30 mouse cellular contexts compared by ENCODE assay signal in genomic region chr9:51369560-51369959, GRCm38 (mm10). TPM values are rescaled to one million over a fixed set of nuclear protein-coding genes. Genes with fewer than 3 reads are reported as not detected.
"Had no signal": no experiment of that assay in that cellular context is flagged by ENCODE, and none has a peak within 500 bp of the region (broad histone marks: within the 10 kb centered on the region; RNA-seq: fewer than 3 reads in every experiment).

No protein-coding gene starts in this region.

- H3K27me3 ChIP-seq: limb, embryonic 12.5 days; limb, embryonic 15.5 days; lung, embryonic 15.5 days; stomach, embryonic 15.5 days had no signal

- H3K4me1 ChIP-seq: limb, embryonic 12.5 days; limb, embryonic 15.5 days; lung, embryonic 15.5 days; stomach, embryonic 15.5 days had no signal

- ATAC-seq: liver, postnatal 0 days had no signal

- H3K36me3 ChIP-seq: limb, embryonic 12.5 days; limb, embryonic 15.5 days; lung, embryonic 15.5 days; stomach, embryonic 15.5 days had no signal

- H3K9me3 ChIP-seq: limb, embryonic 12.5 days; limb, embryonic 15.5 days; lung, embryonic 15.5 days; stomach, embryonic 15.5 days had no signal

- H3K9ac ChIP-seq: limb, embryonic 12.5 days; limb, embryonic 15.5 days; liver, embryonic 14.5 days; liver, postnatal 0 days; lung, embryonic 15.5 days; stomach, embryonic 15.5 days had no signal

- H3K27ac ChIP-seq: kidney, postnatal 0 days; limb, embryonic 12.5 days; limb, embryonic 15.5 days; liver, embryonic 14.5 days; lung, embryonic 15.5 days; stomach, embryonic 15.5 days had no signal

- H3K4me2 ChIP-seq: limb, embryonic 12.5 days; limb, embryonic 15.5 days; liver, embryonic 11.5 days; lung, embryonic 15.5 days; midbrain, embryonic 11.5 days; stomach, embryonic 15.5 days had no signal

- DNase-seq: kidney, adult 2 months; kidney, postnatal 25 days; layer of hippocampus, postnatal 36 days; left cerebral cortex, postnatal 4 days; liver, postnatal 0 days; lung, postnatal 10 days; lung, postnatal 4 days; midbrain, embryonic 14.5 days; right cerebral cortex, adult 18-20 months; right cerebral cortex, postnatal 14 days; spleen, adult 18-20 months; thymus, postnatal 25 days had no signal

- H3K4me3 ChIP-seq: limb, embryonic 12.5 days; limb, embryonic 15.5 days; lung, embryonic 15.5 days; stomach, embryonic 15.5 days had no signal

RNA-seq across cellular contexts. Expression of gene 1810046K07Rik, which starts 40.8 kb away (rescaled TPM):
- total RNA-seq: layer of hippocampus, adult 8-10 months; layer of hippocampus, postnatal 10 days; layer of hippocampus, postnatal 36 days; left cerebral cortex, adult 8-10 months; left cerebral cortex, postnatal 14 days; left cerebral cortex, postnatal 4 days; megakaryocyte progenitor cell, adult 5-6 weeks; megakaryocyte-erythroid progenitor cell, adult 5-6 weeks; midbrain, postnatal 0 days had no signal
- polyA plus RNA-seq: kidney, embryonic 14.5 days; kidney, postnatal 0 days; limb, embryonic 15.5 days; liver, embryonic 11.5 days; midbrain, embryonic 11.5 days; midbrain, embryonic 14.5 days; midbrain, postnatal 0 days; neural tube, embryonic 11.5 days; neural tube, embryonic 14.5 days had no signal
